Mouse (Mus musculus) stomach, embryonic 15.5 days (tissue): ENCODE results near the gene Vwa7. TPM values are rescaled to one million over a fixed set of nuclear protein-coding genes. Genes with fewer than 3 reads are reported as not detected.

Experiments used
- ATAC-seq: fragments of 200-750 bp; cut with Nextera tagmentation; 2 replicates; pipeline ENCODE4 v1.8.0; 2017; ENCODE audit warnings: low read depth, moderate number of reproducible peaks, moderate TSS enrichment; ENCODE audit not compliant: insufficient read depth, low FRiP score
- H3K27ac ChIP-seq: fragments of 300-500 bp; sonication (generic); 2 replicates; pipeline ENCODE4 v1.5.1; 2015; ENCODE audit warnings: mild to moderate bottlenecking, inconsistent platforms
- H3K27me3 ChIP-seq: fragments of 300-500 bp; sonication (generic); replicated peaks from 2 replicates; pipeline ENCODE4 v1.6.1; 2015; ENCODE audit warnings: inconsistent platforms
- H3K36me3 ChIP-seq: fragments of 300-500 bp; sonication (generic); 2 replicates; pipeline ENCODE4 v1.6.1; 2015; ENCODE audit warnings: inconsistent platforms
- H3K4me1 ChIP-seq: fragments of 300-500 bp; sonication (generic); 2 replicates; pipeline ENCODE4 v1.6.1; 2015; ENCODE audit warnings: inconsistent platforms
- H3K4me2 ChIP-seq: fragments of 300-500 bp; sonication (generic); 2 replicates; pipeline ENCODE4 v1.6.1; 2015; ENCODE audit warnings: mild to moderate bottlenecking, inconsistent platforms
- H3K4me3 ChIP-seq: fragments of 300-500 bp; sonication (generic); replicated peaks from 2 replicates; pipeline ENCODE4 v1.5.1; 2015; ENCODE audit warnings: inconsistent platforms
- H3K9ac ChIP-seq: fragments of 300-500 bp; sonication (generic); 2 replicates; pipeline ENCODE4 v1.6.1; 2015; ENCODE audit warnings: inconsistent platforms
- H3K9me3 ChIP-seq: fragments of 300-500 bp; sonication (generic); 2 replicates; pipeline ENCODE4 v1.6.1; 2016; ENCODE audit warnings: inconsistent platforms
- WGBS: fragments of 180-500 bp; shearing (Covaris S2); methylation state at CpG from one replicate; pipeline ENCODE4 v1.1.7; 2015; 5-methylcytosine and 5-hydroxymethylcytosine counted together
- polyA plus RNA-seq: library from polyadenylated mRNA; unstranded; fragments of >200 nt; fragmentation: Nextera tagmentation; extraction: Ambion mirVana; gene quantifications from 2 replicates; pipeline ENCODE4 v1.2.1, GENCODE M21; 2015

Gene Vwa7
- polyA plus RNA-seq, 1 experiment from 2014 or later: 0.31 TPM

DNA sequence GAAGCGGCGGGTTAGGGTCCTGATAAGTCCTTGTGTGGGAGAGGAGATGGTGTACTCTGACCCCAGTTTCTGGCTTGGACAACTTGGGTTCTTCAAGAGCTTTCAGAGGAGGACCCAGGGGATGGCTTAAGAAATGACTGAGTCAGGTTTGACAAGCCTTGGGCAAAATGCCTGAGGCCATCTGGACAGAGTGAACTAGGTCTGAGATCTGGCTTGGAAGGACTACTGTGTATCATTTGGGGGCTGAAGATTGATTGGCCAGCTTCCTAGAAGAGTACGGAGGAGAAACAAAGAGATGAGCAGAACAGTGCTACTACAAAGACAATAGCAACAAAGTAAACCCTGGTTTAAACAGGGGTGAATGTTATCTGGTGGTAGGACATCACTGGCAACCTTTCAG lies 47.1 kb downstream of the Vwa7 start:
- H3K27ac ChIP-seq: 0 out of 2 replicates have a peak overlapping the region, but pooled peaks have one; percentile 84
- no peak for ATAC-seq
- no peak overlapping the region for H3K9ac ChIP-seq
- H3K4me3 ChIP-seq: no peak overlapping the region
- H3K9me3 ChIP-seq: no peaks in the 10 kb centered on the region
- 0 out of 2 replicates have a peak, but pooled peaks cover 6% of the 10 kb centered on the region for H3K27me3 ChIP-seq
- H3K36me3 ChIP-seq: peaks cover 17% of the 10 kb centered on the region
- 82% methylated on average over 3 of the region's 3 CpGs for WGBS
- no peak overlapping the region for H3K4me2 ChIP-seq
- peaks cover 55% of the 10 kb centered on the region for H3K4me1 ChIP-seq

- no peak overlapping the region for H3K9ac ChIP-seq
- H3K27ac ChIP-seq: peak overlapping the region; percentile 84
- peaks cover 51% of the 10 kb centered on the region for H3K4me1 ChIP-seq
- peak overlapping the region; percentile 61 for H3K4me2 ChIP-seq
- peaks cover 17% of the 10 kb centered on the region for H3K36me3 ChIP-seq
- H3K9me3 ChIP-seq: no peaks in the 10 kb centered on the region
- ATAC-seq: 0 out of 2 replicates have a peak, but pooled peaks have one; percentile 1
- 0 out of 2 replicates have a peak, but pooled peaks cover 6% of the 10 kb centered on the region for H3K27me3 ChIP-seq
- WGBS: 28% methylated on average over 10 of the region's 10 CpGs
- peak overlapping the region; percentile 35 for H3K4me3 ChIP-seq
These were observed 48.0 kb downstream of the Vwa7 start for GRCm38 (mm10) chr17:35064378-35064877.

- H3K4me1 ChIP-seq: peaks cover 45% of the 10 kb centered on the region
- 0 out of 2 replicates have a peak, but pooled peaks cover 6% of the 10 kb centered on the region for H3K27me3 ChIP-seq
- peak; percentile 74 for ATAC-seq
- H3K9ac ChIP-seq: no peak within 1 kb of the TSS
- peaks cover 15% of the 10 kb centered on the region for H3K36me3 ChIP-seq
- H3K4me3 ChIP-seq: peak within 1 kb of the TSS; percentile 35
- peak within 1 kb of the TSS; percentile 84 for H3K27ac ChIP-seq
- no peaks in the 10 kb centered on the region for H3K9me3 ChIP-seq
- 4% methylated on average over 48 of the region's 48 CpGs for WGBS
- H3K4me2 ChIP-seq: peak within 1 kb of the TSS; percentile 61
These were observed 48.9 kb downstream of the Vwa7 start, which contains the start of gene Ly6g6c for GRCm38 (mm10) chr17:35064951-35065947. Gene Ly6g6c, plus strand, starts transcription at chr17:35065388.

- peak within 1 kb of the TSS; percentile 84 for H3K27ac ChIP-seq
- peak within 1 kb of the TSS; percentile 61 for H3K4me2 ChIP-seq
- no peak within 1 kb of the TSS for H3K9ac ChIP-seq
- 57% methylated on average over 10 of the region's 10 CpGs for WGBS
- H3K9me3 ChIP-seq: no peaks in the 10 kb centered on the region
- peaks cover 7% of the 10 kb centered on the region for H3K36me3 ChIP-seq
- peak within 1 kb of the TSS; percentile 35 for H3K4me3 ChIP-seq
- no peak for ATAC-seq
- 0 out of 2 replicates have a peak, but pooled peaks cover 6% of the 10 kb centered on the region for H3K27me3 ChIP-seq
- peaks cover 37% of the 10 kb centered on the region for H3K4me1 ChIP-seq
These were observed 49.7 kb downstream of the Vwa7 start, which contains the start of gene Mpig6b for GRCm38 (mm10) chr17:35066084-35066483. Gene Mpig6b, minus strand, starts transcription at chr17:35066184.

DNA sequence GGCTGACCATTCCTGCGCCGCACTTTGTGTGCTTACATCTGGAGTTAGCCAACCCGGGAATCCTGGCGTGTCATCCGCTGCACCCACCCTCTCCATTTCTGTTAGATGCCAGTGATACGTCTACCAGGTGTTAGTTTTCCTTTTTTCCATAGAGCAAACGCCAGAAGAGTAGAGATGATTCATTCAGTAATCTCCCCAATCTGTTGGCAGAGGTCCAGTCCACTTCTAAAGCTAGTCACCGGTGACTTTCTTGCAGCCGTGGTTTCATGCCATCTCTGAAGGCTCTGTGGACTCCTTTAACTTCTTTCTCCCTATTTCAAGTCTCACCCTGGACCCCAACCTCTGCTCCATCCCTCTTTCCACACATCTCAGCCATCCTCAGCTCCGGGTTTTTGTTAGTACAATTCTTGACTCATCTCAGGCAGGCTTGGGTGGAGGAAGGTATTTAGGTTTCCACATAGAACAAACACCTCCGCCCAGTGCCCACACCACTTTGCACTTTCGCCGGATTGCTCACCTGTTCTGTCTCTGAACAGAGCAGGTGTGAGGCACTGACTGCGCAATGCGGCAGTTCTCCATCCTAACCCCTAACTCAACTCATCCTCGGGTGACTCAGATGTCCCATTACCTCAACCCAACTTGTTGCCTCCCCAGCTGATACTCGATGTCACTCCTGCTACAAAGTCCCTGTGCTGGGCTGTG lies 52.0 kb downstream of the Vwa7 start:
- 0 out of 2 replicates have a peak, but pooled peaks cover 6% of the 10 kb centered on the region for H3K27me3 ChIP-seq
- 65% methylated on average over 17 of the region's 17 CpGs for WGBS
- no peaks in the 10 kb centered on the region for H3K9me3 ChIP-seq
- no peaks in the 10 kb centered on the region for H3K36me3 ChIP-seq
- H3K4me1 ChIP-seq: peaks cover 23% of the 10 kb centered on the region
- H3K27ac ChIP-seq: no peak overlapping the region
- no peak overlapping the region for H3K4me2 ChIP-seq
- ATAC-seq: no peak
- no peak overlapping the region for H3K4me3 ChIP-seq
- H3K9ac ChIP-seq: no peak overlapping the region

- Histone ChIP-seq H3K9ac (no peak overlapping the region), H3K4me2 (no peak overlapping the region), H3K4me3 (no peak overlapping the region), H3K27me3 (0 out of 2 replicates have a peak, but pooled peaks cover 6% of the 10 kb centered on the region), H3K36me3 (no peaks in the 10 kb centered on the region), H3K4me1 (peaks cover under 1% of the 10 kb centered on the region; the same call in 1 of the 2 replicates), H3K27ac (peak overlapping the region; percentile 52; the same call in 1 of the 2 replicates), H3K9me3 (no peaks in the 10 kb centered on the region)
- peak; percentile 44; the same call in 1 of the 2 replicates for ATAC-seq
- 35% methylated on average over 6 of the region's 6 CpGs for WGBS
These were observed 54.3 kb downstream of the Vwa7 start for GRCm38 (mm10) chr17:35070556-35071229.

GRCm38 (mm10) chr17:35071454-35071853 lies 55.1 kb downstream of the Vwa7 start:
- H3K4me2 ChIP-seq: no peak overlapping the region
- no peak overlapping the region for H3K4me3 ChIP-seq
- no peaks in the 10 kb centered on the region for H3K36me3 ChIP-seq
- no peak for ATAC-seq
- 0 out of 2 replicates have a peak, but pooled peaks cover 2% of the 10 kb centered on the region for H3K4me1 ChIP-seq
- 0 out of 2 replicates have a peak, but pooled peaks cover 5% of the 10 kb centered on the region for H3K27me3 ChIP-seq
- WGBS: 72% methylated on average over 9 of the region's 9 CpGs
- H3K27ac ChIP-seq: no peak overlapping the region
- H3K9ac ChIP-seq: no peak overlapping the region
- no peaks in the 10 kb centered on the region for H3K9me3 ChIP-seq

- no peak for ATAC-seq
- Histone ChIP-seq H3K36me3 (no peaks in the 10 kb centered on the region), H3K4me2 (no peak overlapping the region), H3K9ac (no peak overlapping the region), H3K4me3 (no peak overlapping the region), H3K4me1 (peaks cover 7% of the 10 kb centered on the region), H3K9me3 (no peaks in the 10 kb centered on the region), H3K27me3 (no peaks in the 10 kb centered on the region), H3K27ac (no peak overlapping the region)
- WGBS: 46% methylated on average over 17 of the region's 17 CpGs
These were observed 57.7 kb downstream of the Vwa7 start for GRCm38 (mm10) chr17:35074097-35074496.

Other genes starting within 250 kb of the Vwa7 start
- gene Cyp21a1, start 212.0 kb upstream of the Vwa7 start, polyA plus RNA-seq: 1.1 and 1.7 TPM in 2 replicates
- gene Stk19, start 179.6 kb upstream of the Vwa7 start, polyA plus RNA-seq: 25.7 and 26.5 TPM in 2 replicates
- 52.9 and 53.1 TPM in 2 replicates for gene Dxo, start 179.6 kb upstream of the Vwa7 start, polyA plus RNA-seq
- 39.5 and 48.8 TPM in 2 replicates for gene Skiv2l, start 166.4 kb upstream of the Vwa7 start, polyA plus RNA-seq
- gene Nelfe, start 166.2 kb upstream of the Vwa7 start, polyA plus RNA-seq: 87.8 and 103 TPM in 2 replicates
- gene Cfb, start 154.1 kb upstream of the Vwa7 start, polyA plus RNA-seq: 20.8 and 30.4 TPM in 2 replicates
- 2.7 and 3.0 TPM in 2 replicates for gene Zbtb12, start 137.1 kb upstream of the Vwa7 start, polyA plus RNA-seq
- gene Gm20547, start 134.5 kb upstream of the Vwa7 start, polyA plus RNA-seq: not detected in 2 replicates
- 4.4 and 6.2 TPM in 2 replicates for gene C2, start 118.3 kb upstream of the Vwa7 start, polyA plus RNA-seq
- 70.0 and 74.5 TPM in 2 replicates for gene Ehmt2, start 118.1 kb upstream of the Vwa7 start, polyA plus RNA-seq
- gene Slc44a4, start 102.1 kb upstream of the Vwa7 start, polyA plus RNA-seq: 15.2 and 17.9 TPM in 2 replicates
- gene Neu1, start 85.3 kb upstream of the Vwa7 start, polyA plus RNA-seq: 36.9 and 44.5 TPM in 2 replicates
- 0.34 and 0.90 TPM in 2 replicates for gene Hspa1b, start 57.3 kb upstream of the Vwa7 start, polyA plus RNA-seq
- not detected in 2 replicates for gene Gm20481, start 46.7 kb upstream of the Vwa7 start, polyA plus RNA-seq
- 9.9 and 12.1 TPM in 2 replicates for gene Hspa1a, start 44.4 kb upstream of the Vwa7 start, polyA plus RNA-seq
- gene Hspa1l, start 43.9 kb upstream of the Vwa7 start, polyA plus RNA-seq: 0.49 and 0.89 TPM in 2 replicates
- 175 and 182 TPM in 2 replicates for gene Lsm2, start 34.7 kb upstream of the Vwa7 start, polyA plus RNA-seq
- 119 and 124 TPM in 2 replicates for gene Vars, start 15.6 kb upstream of the Vwa7 start, polyA plus RNA-seq
- 13.2 and 14.8 TPM in 2 replicates for gene Sapcd1, start 11.4 kb downstream of the Vwa7 start, polyA plus RNA-seq
- gene Msh5, start 30.2 kb downstream of the Vwa7 start, polyA plus RNA-seq: 3.8 and 4.8 TPM in 2 replicates
- 361 and 363 TPM in 2 replicates for gene Clic1, start 33.4 kb downstream of the Vwa7 start, polyA plus RNA-seq
- 210 and 216 TPM in 2 replicates for gene Ddah2, start 42.5 kb downstream of the Vwa7 start, polyA plus RNA-seq
- gene Ly6g6c, start 48.8 kb downstream of the Vwa7 start, polyA plus RNA-seq: 6.2 and 17.2 TPM in 2 replicates
- gene Mpig6b, start 49.6 kb downstream of the Vwa7 start, polyA plus RNA-seq: 0.44 and 0.73 TPM in 2 replicates
- gene Ly6g6e, start 60.3 kb downstream of the Vwa7 start, polyA plus RNA-seq: 9.4 and 16.8 TPM in 2 replicates
- gene Ly6g6d, start 61.5 kb downstream of the Vwa7 start, polyA plus RNA-seq: 3.6 and 4.4 TPM in 2 replicates
- gene Ly6g6f, start 69.0 kb downstream of the Vwa7 start, polyA plus RNA-seq: 0.15 and 0.41 TPM in 2 replicates
- gene Abhd16a, start 72.7 kb downstream of the Vwa7 start, polyA plus RNA-seq: 92.0 and 97.8 TPM in 2 replicates
- gene Ly6g5c, start 91.7 kb downstream of the Vwa7 start, polyA plus RNA-seq: not detected in 2 replicates
- 0.69 and 0.85 TPM in 2 replicates for gene Ly6g5b, start 98.8 kb downstream of the Vwa7 start, polyA plus RNA-seq
- gene Gpank1, start 104.9 kb downstream of the Vwa7 start, polyA plus RNA-seq: 17.4 and 19.1 TPM in 2 replicates
- gene Csnk2b, start 105.5 kb downstream of the Vwa7 start, polyA plus RNA-seq: 251 and 262 TPM in 2 replicates
- 11.9 and 12.2 TPM in 2 replicates for gene D17H6S53E, start 109.8 kb downstream of the Vwa7 start, polyA plus RNA-seq
- gene Apom, start 115.5 kb downstream of the Vwa7 start, polyA plus RNA-seq: 21.2 and 47.5 TPM in 2 replicates
- 42.2 and 48.0 TPM in 2 replicates for gene Bag6, start 118.6 kb downstream of the Vwa7 start, polyA plus RNA-seq
- 148 and 172 TPM in 2 replicates for gene Prrc2a, start 148.3 kb downstream of the Vwa7 start, polyA plus RNA-seq
- gene Aif1, start 159.5 kb downstream of the Vwa7 start, polyA plus RNA-seq: 18.7 and 21.9 TPM in 2 replicates
- 23.7 and 25.1 TPM in 2 replicates for gene Lst1, start 171.9 kb downstream of the Vwa7 start, polyA plus RNA-seq
- gene Ltb, start 177.9 kb downstream of the Vwa7 start, polyA plus RNA-seq: 3.7 and 5.5 TPM in 2 replicates
- gene Tnf, start 185.4 kb downstream of the Vwa7 start, polyA plus RNA-seq: 0.18 and 0.28 TPM in 2 replicates
- gene Lta, start 188.8 kb downstream of the Vwa7 start, polyA plus RNA-seq: 0.77 and 0.83 TPM in 2 replicates
- 0.86 TPM in 1 of 2 replicates, not detected in the other for gene Gm16181, start 204.3 kb downstream of the Vwa7 start, polyA plus RNA-seq
- gene Atp6v1g2, start 217.1 kb downstream of the Vwa7 start, polyA plus RNA-seq: 5.1 and 5.9 TPM in 2 replicates
- 12.5 and 14.1 TPM in 2 replicates for gene Nfkbil1, start 219.2 kb downstream of the Vwa7 start, polyA plus RNA-seq
- gene Ddx39b, start 225.2 kb downstream of the Vwa7 start, polyA plus RNA-seq: 361 and 392 TPM in 2 replicates
- gene H2-D1, start 246.2 kb downstream of the Vwa7 start, polyA plus RNA-seq: 135 and 148 TPM in 2 replicates